Mouse (Mus musculus): ENCODE data around the gene Shisa8.

DNA sequence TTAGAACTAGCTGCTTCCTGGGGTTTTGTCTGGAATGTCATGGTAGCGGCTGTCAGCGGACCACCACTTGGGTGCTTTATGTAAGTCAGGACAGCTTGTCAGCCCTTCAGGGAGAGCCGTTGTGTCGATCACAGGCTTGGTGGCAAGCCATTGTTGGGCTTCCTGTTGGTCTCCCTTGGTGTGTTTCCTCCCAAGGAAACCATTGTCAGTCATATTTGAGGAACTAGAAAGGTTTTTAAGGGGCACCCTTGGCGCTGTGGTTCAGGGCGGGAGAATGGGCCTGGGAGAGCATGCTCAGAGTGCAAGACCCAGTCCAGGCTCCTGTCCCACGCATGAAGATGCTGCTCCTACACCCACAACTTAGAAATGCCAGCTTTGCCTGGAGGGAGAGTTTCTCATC, 14.3 kb downstream of the Shisa8 start:
- no peak for TF ChIP-seq CTCF (IDR thresholded peaks at IDR 0.05; ENCODE audit: borderline replicate concordance, insufficient read depth, low read length)
- no peak for TF ChIP-seq POLR2A (IDR thresholded peaks at IDR 0.05; ENCODE audit: low read depth, low read length)
